Mouse (Mus musculus): ENCODE results near the gene Olfr722. TPM values are rescaled to one million over a fixed set of nuclear protein-coding genes. Genes with fewer than 3 reads are reported as not detected.
"Not testable (repeated sequence)": the region's sequence is repeated elsewhere in the genome, so short reads cannot be mapped to it uniquely, and the experiment has no call there.

Gene Olfr722
- total RNA-seq (2014; fragmentation: Nextera tagmentation) (not detected in 2 replicates), total RNA-seq (2017) (not detected in 2 replicates), polyA plus RNA-seq (2012) (not detected in 2 replicates)

DNA sequence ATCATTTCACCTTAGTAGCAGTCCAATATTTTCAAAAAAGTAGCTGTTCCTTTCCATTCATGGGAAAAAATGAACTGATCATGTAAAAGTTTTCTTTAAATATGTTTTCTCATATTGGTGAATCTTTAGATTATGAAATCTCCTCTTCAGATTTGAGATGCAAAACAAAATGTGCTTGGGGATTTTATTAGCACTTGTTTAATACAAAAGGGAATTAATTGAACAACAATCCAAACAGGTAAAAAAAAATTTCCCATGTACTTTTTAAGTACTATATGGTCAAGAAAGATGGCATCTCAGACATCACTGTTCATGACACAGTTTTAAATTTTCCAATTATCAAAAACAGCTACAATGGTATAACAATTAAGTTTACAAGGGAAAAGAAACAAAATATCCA lies at the start of gene Olfr722:
Olfr722 (minus strand) TSS at position 101 of the 400 bp plus-strand sequence.
- H3K4me3 ChIP-seq (ENCODE audit: low read depth, low read length) = no peak within 1 kb of the TSS

DNA sequence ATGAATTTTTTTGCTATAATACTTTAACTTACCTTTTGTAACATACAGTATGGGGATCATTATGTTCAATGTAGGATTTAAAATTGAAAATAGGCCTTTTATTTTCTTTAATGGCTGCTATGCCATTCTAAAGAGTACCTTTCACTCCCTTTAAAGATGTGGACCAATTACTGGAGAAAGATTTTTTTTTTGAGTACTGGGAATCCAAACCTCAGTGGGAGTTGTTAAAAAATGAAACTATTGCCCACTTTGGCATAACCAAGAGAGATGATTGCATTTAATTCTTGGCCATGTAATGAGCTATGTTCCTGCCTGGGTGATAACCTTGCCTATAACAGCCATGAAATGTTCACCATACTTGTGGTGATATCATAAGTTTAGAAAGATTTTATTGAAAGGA lies 29.9 kb upstream of the Olfr722 start, which contains the start of gene Olfr723:
Olfr723 (minus strand) TSS at position 101 of the 400 bp plus-strand sequence.
- H3K9me3 ChIP-seq (replicated peaks); H3K4me1 ChIP-seq (ENCODE audit: insufficient read depth, low read depth, low read length); ATAC-seq (ENCODE audit: extremely low read depth, insufficient number of reproducible peaks, low FRiP score, poor library complexity, severe bottlenecking); H3K27me3 ChIP-seq (ENCODE audit: insufficient read depth, low read length); DNase-seq (ENCODE audit: low spot score); H3K36me3 ChIP-seq (replicated peaks); H3K4me3 ChIP-seq (ENCODE audit: low read depth, low read length): not testable (repeated sequence)

More for the DNA sequence above, at the start of gene Olfr722:
- TF ChIP-seq POLR2AphosphoS5 (IDR thresholded peaks at IDR 0.05; ENCODE audit: insufficient replicate concordance, low read depth, low read length) = no peak
- no peak for TF ChIP-seq GATA2 (IDR thresholded peaks at IDR 0.05; ENCODE audit: borderline replicate concordance, low read depth, low read length)
- TF ChIP-seq TAL1 (conservative IDR thresholded peaks at IDR 0.05; ENCODE audit: low read depth, low read length) = no peak
- no peak for TF ChIP-seq GATA1 (IDR thresholded peaks at IDR 0.05; ENCODE audit: borderline replicate concordance, low read length)
- no peak for TF ChIP-seq CTCF (IDR thresholded peaks at IDR 0.05; ENCODE audit: low read depth, low read length)
- ATAC-seq (ENCODE audit: extremely low read depth, insufficient number of reproducible peaks, low FRiP score, poor library complexity, severe bottlenecking) = no peak
- Histone ChIP-seq H3K4me1 (ENCODE audit: insufficient read depth, low read depth, low read length) (no peaks in the 10 kb centered on the region), H3K9me3 (replicated peaks) (no peaks in the 10 kb centered on the region), H3K27me3 (ENCODE audit: insufficient read depth, low read length) (no peaks in the 10 kb centered on the region), H3K36me3 (replicated peaks) (no peaks in the 10 kb centered on the region)
- DNase-seq (ENCODE audit: low spot score) = no peak

DNA sequence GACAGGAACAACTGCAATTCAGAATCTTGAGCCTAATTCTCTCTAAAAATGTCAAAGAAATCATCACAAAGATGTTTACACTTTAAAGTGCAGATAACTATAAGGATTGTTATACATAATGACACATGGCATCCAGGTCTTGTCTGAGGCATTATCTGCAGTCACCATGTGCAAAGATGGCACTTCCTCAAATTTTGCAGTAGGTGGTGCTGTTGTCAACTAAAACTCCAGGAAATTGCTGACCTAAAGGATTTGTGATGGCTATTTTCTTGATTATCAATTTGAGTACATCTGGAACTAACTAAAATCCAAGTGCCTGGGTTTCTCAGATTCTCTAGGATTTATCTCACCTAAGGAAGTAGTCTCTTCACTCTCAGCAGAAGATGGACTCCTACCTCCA lies 41.4 kb downstream of the Olfr722 start:
- no peaks in the 10 kb centered on the region for H3K4me1 ChIP-seq (ENCODE audit: insufficient read depth, low read depth, low read length)
- no peak overlapping the region for H3K4me3 ChIP-seq (ENCODE audit: low read depth, low read length)
- no peak for ATAC-seq (ENCODE audit: extremely low read depth, insufficient number of reproducible peaks, low FRiP score, poor library complexity, severe bottlenecking)
- TF ChIP-seq CTCF (IDR thresholded peaks at IDR 0.05; ENCODE audit: low read depth, low read length) (0 out of 2 replicates have a peak, but pooled peaks have one; percentile 7), GATA2 (IDR thresholded peaks at IDR 0.05; ENCODE audit: borderline replicate concordance, low read depth, low read length) (no peak), GATA1 (IDR thresholded peaks at IDR 0.05; ENCODE audit: borderline replicate concordance, low read length) (no peak)
- no peaks in the 10 kb centered on the region for H3K9me3 ChIP-seq (replicated peaks)
- H3K27me3 ChIP-seq (ENCODE audit: insufficient read depth, low read length) = no peaks in the 10 kb centered on the region
- H3K36me3 ChIP-seq (replicated peaks) = no peaks in the 10 kb centered on the region
- DNase-seq (ENCODE audit: low spot score) = no peak

Other genes starting within 250 kb of the Olfr722 start
- not detected in 2 replicates for gene Armh4, start 118.6 kb downstream of the Olfr722 start, total RNA-seq (2014; fragmentation: Nextera tagmentation)
- gene Armh4, start 118.6 kb downstream of the Olfr722 start, total RNA-seq (2017) = 0.12 and 0.16 TPM in 2 replicates
- gene Armh4, start 118.6 kb downstream of the Olfr722 start, polyA plus RNA-seq (2012) = not detected in 2 replicates
- not detected in 2 replicates for gene Olfr723, start 29.8 kb upstream of the Olfr722 start, total RNA-seq (2014; fragmentation: Nextera tagmentation)
- gene Olfr723, start 29.8 kb upstream of the Olfr722 start, total RNA-seq (2017) = not detected in 2 replicates
- not detected in 2 replicates for gene Olfr723, start 29.8 kb upstream of the Olfr722 start, polyA plus RNA-seq (2012)
- gene Olfr724, start 61.3 kb upstream of the Olfr722 start, total RNA-seq (2014; fragmentation: Nextera tagmentation) = not detected in 2 replicates
- not detected in 2 replicates for gene Olfr724, start 61.3 kb upstream of the Olfr722 start, total RNA-seq (2017)
- not detected in 2 replicates for gene Olfr724, start 61.3 kb upstream of the Olfr722 start, polyA plus RNA-seq (2012)
- not detected in 2 replicates for gene Olfr725, start 138.4 kb upstream of the Olfr722 start, total RNA-seq (2014; fragmentation: Nextera tagmentation)
- 0.17 TPM in 1 of 2 replicates, not detected in the other for gene Olfr725, start 138.4 kb upstream of the Olfr722 start, total RNA-seq (2017)
- not detected in 2 replicates for gene Olfr725, start 138.4 kb upstream of the Olfr722 start, polyA plus RNA-seq (2012)
- not detected in 2 replicates for gene Olfr726, start 189.0 kb upstream of the Olfr722 start, total RNA-seq (2014; fragmentation: Nextera tagmentation)
- 0.27 TPM in 1 of 2 replicates, not detected in the other for gene Olfr726, start 189.0 kb upstream of the Olfr722 start, total RNA-seq (2017)
- not detected in 2 replicates for gene Olfr726, start 189.0 kb upstream of the Olfr722 start, polyA plus RNA-seq (2012)
- not detected in 2 replicates for gene Olfr727, start 221.2 kb upstream of the Olfr722 start, total RNA-seq (2014; fragmentation: Nextera tagmentation)
- gene Olfr727, start 221.2 kb upstream of the Olfr722 start, total RNA-seq (2017) = not detected in 2 replicates
- not detected in 2 replicates for gene Olfr727, start 221.2 kb upstream of the Olfr722 start, polyA plus RNA-seq (2012)
- gene Olfr728, start 240.7 kb upstream of the Olfr722 start, total RNA-seq (2014; fragmentation: Nextera tagmentation) = not detected in 2 replicates
- 0.22 and 0.23 TPM in 2 replicates for gene Olfr728, start 240.7 kb upstream of the Olfr722 start, total RNA-seq (2017)
- gene Olfr728, start 240.7 kb upstream of the Olfr722 start, polyA plus RNA-seq (2012) = not detected in 2 replicates